Mouse (Mus musculus): ENCODE measurements around the gene Mpg.

Gene Mpg

GRCm38 (mm10) chr11:32226124-32226871, at the start of gene Mpg:
Gene Mpg, plus strand, starts transcription at chr11:32226505.
- peak; percentile 92 to 97 for DNase-seq (ENCODE audit: inconsistent age in 2 of 2, low spot score in 1 of 2)

GRCm38 (mm10) chr11:32178506-32178905, 47.8 kb upstream of the Mpg start:
- no peak for DNase-seq (ENCODE audit: inconsistent age in 2 of 2, low spot score in 1 of 2)

- DNase-seq (ENCODE audit: inconsistent age in 2 of 2, low spot score in 1 of 2), result no peak
Observed at GRCm38 (mm10) chr11:32181246-32181645, 45.1 kb upstream of the Mpg start.

- peak; percentile 71 to 95 for DNase-seq (ENCODE audit: inconsistent age in 2 of 2, low spot score in 1 of 2)
Observed at GRCm38 (mm10) chr11:32181973-32182868, 44.1 kb upstream of the Mpg start.

- no peak for DNase-seq (ENCODE audit: inconsistent age in 2 of 2, low spot score in 1 of 2)
Observed at GRCm38 (mm10) chr11:32184469-32184868, 41.8 kb upstream of the Mpg start.

GRCm38 (mm10) chr11:32186031-32186430, 40.3 kb upstream of the Mpg start:
- DNase-seq (ENCODE audit: inconsistent age in 2 of 2, low spot score in 1 of 2), result no peak

GRCm38 (mm10) chr11:32187256-32187655, 39.0 kb upstream of the Mpg start:
- no peak for DNase-seq (ENCODE audit: inconsistent age in 2 of 2, low spot score in 1 of 2)

- no peak for DNase-seq (ENCODE audit: inconsistent age in 2 of 2, low spot score in 1 of 2)
Observed at GRCm38 (mm10) chr11:32188881-32189280, 37.4 kb upstream of the Mpg start.

- no peak for DNase-seq (ENCODE audit: inconsistent age in 2 of 2, low spot score in 1 of 2)
Observed at GRCm38 (mm10) chr11:32189434-32189833, 36.9 kb upstream of the Mpg start.

GRCm38 (mm10) chr11:32190119-32190518, 36.2 kb upstream of the Mpg start:
- no peak for DNase-seq (ENCODE audit: inconsistent age in 2 of 2, low spot score in 1 of 2)

GRCm38 (mm10) chr11:32190603-32191110, 35.6 kb upstream of the Mpg start:
- DNase-seq (ENCODE audit: inconsistent age in 2 of 2, low spot score in 1 of 2), result no peak

- DNase-seq (ENCODE audit: inconsistent age in 2 of 2, low spot score in 1 of 2), result no peak
Observed at GRCm38 (mm10) chr11:32193156-32193555, 33.1 kb upstream of the Mpg start.

- no peak for DNase-seq (ENCODE audit: inconsistent age in 2 of 2, low spot score in 1 of 2)
Observed at GRCm38 (mm10) chr11:32194086-32194485, 32.2 kb upstream of the Mpg start.

- no peak for DNase-seq (ENCODE audit: inconsistent age in 2 of 2, low spot score in 1 of 2)
Observed at GRCm38 (mm10) chr11:32194626-32195025, 31.7 kb upstream of the Mpg start.

GRCm38 (mm10) chr11:32195867-32196540, 30.3 kb upstream of the Mpg start:
- no peak for DNase-seq (ENCODE audit: inconsistent age in 2 of 2, low spot score in 1 of 2)

- DNase-seq (ENCODE audit: inconsistent age in 2 of 2, low spot score in 1 of 2), result no peak
Observed at GRCm38 (mm10) chr11:32196727-32197126, 29.6 kb upstream of the Mpg start.

GRCm38 (mm10) chr11:32197766-32198165, 28.5 kb upstream of the Mpg start:
- no peak for DNase-seq (ENCODE audit: inconsistent age in 2 of 2, low spot score in 1 of 2)

- DNase-seq (ENCODE audit: inconsistent age in 2 of 2, low spot score in 1 of 2), result no peak
Observed at GRCm38 (mm10) chr11:32198256-32198955, 27.9 kb upstream of the Mpg start.

GRCm38 (mm10) chr11:32199230-32199629, 27.1 kb upstream of the Mpg start:
- no peak for DNase-seq (ENCODE audit: inconsistent age in 2 of 2, low spot score in 1 of 2)

- peak; percentile 72 to 85 for DNase-seq (ENCODE audit: inconsistent age in 2 of 2, low spot score in 1 of 2)
Observed at GRCm38 (mm10) chr11:32200075-32200601, 26.2 kb upstream of the Mpg start, which contains the start of gene Il9r. Gene Il9r, minus strand, starts transcription at chr11:32200279.

Data from adrenal gland, adult (tissue).